Mouse (Mus musculus) embryonic facial prominence, embryonic 11.5 days (tissue): Measurements from ENCODE around the gene Mief1. TPM values are rescaled to one million over a fixed set of nuclear protein-coding genes. Genes with fewer than 3 reads are reported as not detected.

Experiments used
- ATAC-seq: fragments of 200-750 bp; cut with Nextera tagmentation; replicated peaks from 2 replicates; pipeline ENCODE4 v1.8.0; 2017; ENCODE audit warnings: low read depth; ENCODE audit not compliant: insufficient number of reproducible peaks, low FRiP score, low TSS enrichment
- DNase-seq: peaks from one replicate; pipeline ENCODE4 v3.0.0-alpha.2; 2015; ENCODE audit warnings: low spot score
- H3K27ac ChIP-seq: fragments of 300-500 bp; sonication (generic); replicated peaks from 2 replicates; pipeline ENCODE4 v1.5.1; 2014; ENCODE audit warnings: mild to moderate bottlenecking, low read depth, low read length, control low read depth
- H3K27me3 ChIP-seq: fragments of 300-500 bp; sonication (generic); 2 replicates; pipeline ENCODE4 v1.6.1; 2014; ENCODE audit warnings: mild to moderate bottlenecking, low read length, moderate library complexity, mixed read lengths; ENCODE audit not compliant: control insufficient read depth, insufficient read depth
- H3K36me3 ChIP-seq: fragments of 300-500 bp; sonication (generic); replicated peaks from 2 replicates; pipeline ENCODE4 v1.6.1; 2014; ENCODE audit warnings: low read depth, mild to moderate bottlenecking, low read length, moderate library complexity, mixed read lengths; ENCODE audit not compliant: control insufficient read depth, insufficient read depth
- H3K4me1 ChIP-seq: fragments of 300-500 bp; sonication (generic); 2 replicates; pipeline ENCODE4 v1.6.1; 2014; ENCODE audit warnings: low read length, mixed read lengths; ENCODE audit not compliant: control insufficient read depth, insufficient read depth
- H3K4me2 ChIP-seq: fragments of 300-500 bp; sonication (generic); 2 replicates; pipeline ENCODE4 v1.6.1; 2014; ENCODE audit warnings: low read depth, mild to moderate bottlenecking, control low read depth, low read length, moderate library complexity
- H3K4me3 ChIP-seq: fragments of 300-500 bp; sonication (generic); 2 replicates; pipeline ENCODE4 v1.5.1; 2014; ENCODE audit warnings: low read depth, low read length, control low read depth
- H3K9ac ChIP-seq: fragments of 300-500 bp; sonication (generic); replicated peaks from 2 replicates; pipeline ENCODE4 v1.6.1; 2014; ENCODE audit warnings: mild to moderate bottlenecking, control low read depth, low read length
- H3K9me3 ChIP-seq: fragments of 300-500 bp; sonication (generic); replicated peaks from 2 replicates; pipeline ENCODE4 v1.6.1; 2016; ENCODE audit warnings: mild to moderate bottlenecking, low read length, inconsistent platforms, mixed read lengths; ENCODE audit not compliant: control insufficient read depth
- WGBS: fragments of 180-500 bp; shearing (Covaris S2); extraction: QIAGEN DNeasy Blood & Tissue Kit; methylation state at CpG from one replicate; pipeline ENCODE4 v1.1.7; 2014; 5-methylcytosine and 5-hydroxymethylcytosine counted together
- polyA plus RNA-seq: library from polyadenylated mRNA; unstranded; fragments of >200 nt; fragmentation: Nextera tagmentation; extraction: Ambion mirVana; gene quantifications from 2 replicates; pipeline ENCODE4 v1.2.1, GENCODE M21; 2014

Gene Mief1
- polyA plus RNA-seq, 1 experiment from 2014 or later, result 35.7 TPM

- Histone ChIP-seq H3K4me1 (peaks cover 3% of the 10 kb centered on the region; the same call in 1 of the 2 replicates), H3K27me3 (no peaks in the 10 kb centered on the region), H3K36me3 (no peaks in the 10 kb centered on the region), H3K4me3 (no peak overlapping the region), H3K9me3 (no peaks in the 10 kb centered on the region), H3K4me2 (no peak overlapping the region), H3K9ac (no peak overlapping the region), H3K27ac (no peak overlapping the region)
- DNase-seq (no peak), ATAC-seq (no peak)
- WGBS, result 56% methylated on average over 4 of the region's 4 CpGs
These were observed 13.8 kb upstream of the Mief1 start for GRCm38 (mm10) chr15:80219705-80220657.

GRCm38 (mm10) chr15:80221031-80221430 lies 12.8 kb upstream of the Mief1 start:
- no peak for DNase-seq

GRCm38 (mm10) chr15:80223751-80224150 lies 10.1 kb upstream of the Mief1 start:
- DNase-seq (no peak), ATAC-seq (no peak)
- Histone ChIP-seq H3K9me3 (no peaks in the 10 kb centered on the region), H3K4me3 (no peak overlapping the region), H3K36me3 (no peaks in the 10 kb centered on the region), H3K27me3 (no peaks in the 10 kb centered on the region), H3K9ac (no peak overlapping the region), H3K4me1 (peaks cover 3% of the 10 kb centered on the region; the same call in 1 of the 2 replicates), H3K27ac (no peak overlapping the region), H3K4me2 (no peak overlapping the region)
- 92% methylated on average over 7 of the region's 7 CpGs for WGBS

More at GRCm38 (mm10) chr15:80221031-80221430, 12.8 kb upstream of the Mief1 start:
- no peak for ATAC-seq
- H3K4me3 ChIP-seq, result no peak overlapping the region
- WGBS, result 71% methylated on average over 8 of the region's 8 CpGs
- H3K36me3 ChIP-seq, result no peaks in the 10 kb centered on the region
- H3K4me1 ChIP-seq, result peaks cover 3% of the 10 kb centered on the region; the same call in 1 of the 2 replicates
- H3K27me3 ChIP-seq, result no peaks in the 10 kb centered on the region
- H3K9me3 ChIP-seq, result no peaks in the 10 kb centered on the region
- no peak overlapping the region for H3K9ac ChIP-seq
- H3K27ac ChIP-seq, result no peak overlapping the region
- H3K4me2 ChIP-seq, result no peak overlapping the region

GRCm38 (mm10) chr15:80225208-80225607 lies 8.6 kb upstream of the Mief1 start:
- WGBS, result 28% methylated on average over 9 of the region's 9 CpGs

GRCm38 (mm10) chr15:80225796-80226195 lies 8.0 kb upstream of the Mief1 start:
- no peaks in the 10 kb centered on the region for H3K36me3 ChIP-seq
- H3K4me2 ChIP-seq, result no peak overlapping the region
- H3K4me3 ChIP-seq, result no peak overlapping the region
- H3K27me3 ChIP-seq, result no peaks in the 10 kb centered on the region
- H3K9me3 ChIP-seq, result no peaks in the 10 kb centered on the region
- H3K4me1 ChIP-seq, result no peaks in the 10 kb centered on the region
- no peak overlapping the region for H3K27ac ChIP-seq
- DNase-seq, result peak; percentile 69
- ATAC-seq, result no peak
- WGBS, result 48% methylated on average over 2 of the region's 2 CpGs
- no peak overlapping the region for H3K9ac ChIP-seq

More at GRCm38 (mm10) chr15:80225208-80225607, 8.6 kb upstream of the Mief1 start:
- H3K27me3 ChIP-seq, result no peaks in the 10 kb centered on the region
- no peaks in the 10 kb centered on the region for H3K9me3 ChIP-seq
- no peak overlapping the region for H3K27ac ChIP-seq
- DNase-seq, result peak; percentile 80
- H3K4me3 ChIP-seq, result no peak overlapping the region
- no peaks in the 10 kb centered on the region for H3K4me1 ChIP-seq
- no peak overlapping the region for H3K9ac ChIP-seq
- ATAC-seq, result 0 out of 2 replicates have a peak, but pooled peaks have one; percentile 17
- no peaks in the 10 kb centered on the region for H3K36me3 ChIP-seq
- H3K4me2 ChIP-seq, result no peak overlapping the region

GRCm38 (mm10) chr15:80228071-80228800 lies 5.6 kb upstream of the Mief1 start:
- WGBS, result 76% methylated on average over 17 of the region's 17 CpGs
- H3K27me3 ChIP-seq, result no peaks in the 10 kb centered on the region
- no peaks in the 10 kb centered on the region for H3K9me3 ChIP-seq
- H3K4me2 ChIP-seq, result no peak overlapping the region
- H3K4me1 ChIP-seq, result no peaks in the 10 kb centered on the region
- no peak for ATAC-seq
- no peak for DNase-seq
- H3K9ac ChIP-seq, result no peak overlapping the region
- no peak overlapping the region for H3K4me3 ChIP-seq
- no peak overlapping the region for H3K27ac ChIP-seq
- no peaks in the 10 kb centered on the region for H3K36me3 ChIP-seq

- DNase-seq (peak; percentile 8), ATAC-seq (no peak)
- H3K4me3 ChIP-seq, result no peak overlapping the region
- no peaks in the 10 kb centered on the region for H3K36me3 ChIP-seq
- 50% methylated on average over 2 of the region's 2 CpGs for WGBS
- H3K27me3 ChIP-seq, result no peaks in the 10 kb centered on the region
- H3K4me2 ChIP-seq, result no peak overlapping the region
- no peak overlapping the region for H3K9ac ChIP-seq
- H3K27ac ChIP-seq, result no peak overlapping the region
- no peaks in the 10 kb centered on the region for H3K9me3 ChIP-seq
- no peaks in the 10 kb centered on the region for H3K4me1 ChIP-seq
These were observed 1.5 kb upstream of the Mief1 start for GRCm38 (mm10) chr15:80232331-80232730.
